Mouse (Mus musculus) liver, embryonic 14.5 days (tissue): ENCODE measurements around the gene Abca9.

ENCODE experiments used
- CTCF ChIP-seq: IDR thresholded peaks from 2 replicates; pipeline ENCODE4 v1.5.1; 2016; ENCODE audit warnings: antibody characterized with exemption, low read depth, control low read depth
- EP300 ChIP-seq: IDR thresholded peaks from 2 replicates; pipeline ENCODE4 v1.6.1; 2016; ENCODE audit warnings: antibody characterized with exemption, low read depth

DNA sequence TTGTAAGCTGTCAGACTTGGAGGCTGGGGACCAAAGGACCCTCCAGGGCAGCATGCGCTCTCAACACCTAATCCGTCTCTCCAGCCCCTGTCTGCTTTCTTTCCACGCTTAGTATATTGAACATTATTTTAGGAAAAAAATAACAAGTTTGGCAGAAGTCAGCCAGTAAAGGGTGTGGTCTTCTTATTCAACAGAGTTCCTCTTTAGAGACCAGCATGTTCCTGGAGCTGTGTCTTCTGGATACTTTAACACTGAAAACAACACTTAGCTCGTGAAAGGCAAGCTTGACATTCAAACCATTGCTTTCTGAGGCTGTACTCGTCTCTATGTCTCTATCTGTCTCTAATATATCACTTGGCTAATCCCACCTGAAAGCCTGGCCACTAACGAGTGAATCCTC is 10.9 kb downstream of the Abca9 start:
- no peak for TF ChIP-seq CTCF
- no peak for TF ChIP-seq EP300
